Mouse (Mus musculus) limb, embryonic 14.5 days (tissue): ENCODE results near the gene Gin1. TPM values are rescaled to one million over a fixed set of nuclear protein-coding genes. Genes with fewer than 3 reads are reported as not detected.

Experiments used
- ATAC-seq: fragments of 200-750 bp; cut with Nextera tagmentation; 2 replicates; pipeline ENCODE4 v1.8.0; 2017; ENCODE audit warnings: low read depth, moderate number of reproducible peaks, moderate TSS enrichment; ENCODE audit not compliant: low FRiP score
- DNase-seq: peaks from one replicate; pipeline ENCODE4 v3.0.0-alpha.2; 2015; ENCODE audit warnings: low spot score
- H3K27ac ChIP-seq: fragments of 300-500 bp; sonication (generic); replicated peaks from 2 replicates; pipeline ENCODE4 v1.5.1; 2014; ENCODE audit warnings: low read depth, mild to moderate bottlenecking, low read length, moderate library complexity, mixed read lengths
- H3K27me3 ChIP-seq: fragments of 300-500 bp; sonication (generic); 2 replicates; pipeline ENCODE4 v1.6.1; 2014; ENCODE audit warnings: low read length, mixed read lengths; ENCODE audit not compliant: control insufficient read depth, insufficient read depth
- H3K36me3 ChIP-seq: fragments of 300-500 bp; sonication (generic); 2 replicates; pipeline ENCODE4 v1.6.1; 2014; ENCODE audit warnings: mild to moderate bottlenecking, low read length, moderate library complexity, mixed read lengths; ENCODE audit not compliant: control insufficient read depth, insufficient read depth
- H3K4me1 ChIP-seq: fragments of 300-500 bp; sonication (generic); 2 replicates; pipeline ENCODE4 v1.6.1; 2014; ENCODE audit warnings: antibody characterized with exemption, low read length, mixed read lengths; ENCODE audit not compliant: control insufficient read depth, insufficient read depth
- H3K4me2 ChIP-seq: fragments of 300-500 bp; sonication (generic); replicated peaks from 2 replicates; pipeline ENCODE4 v1.6.1; 2014; ENCODE audit warnings: low read depth, mild to moderate bottlenecking, low read length, moderate library complexity; ENCODE audit not compliant: severe bottlenecking
- H3K4me3 ChIP-seq: fragments of 300-500 bp; sonication (generic); replicated peaks from 2 replicates; pipeline ENCODE4 v1.5.1; 2014; ENCODE audit warnings: low read length
- H3K9ac ChIP-seq: fragments of 300-500 bp; sonication (generic); 2 replicates; pipeline ENCODE4 v1.6.1; 2014; ENCODE audit warnings: mild to moderate bottlenecking, low read depth, low read length, moderate library complexity; ENCODE audit not compliant: severe bottlenecking
- H3K9me3 ChIP-seq: fragments of 300-500 bp; sonication (generic); 2 replicates; pipeline ENCODE4 v1.6.1; 2016; ENCODE audit warnings: low read length; ENCODE audit not compliant: control insufficient read depth
- POLR2A ChIP-seq: fragments of 200-500 bp; IDR thresholded peaks from 2 replicates; pipeline ENCODE4 v1.8.0; 2012; ENCODE audit warnings: inconsistent platforms, mild to moderate bottlenecking, moderate library complexity, borderline replicate concordance; ENCODE audit not compliant: insufficient read depth, insufficient read length; ENCODE audit errors: extremely low read depth
- WGBS: fragments of 180-500 bp; shearing (Covaris S2); extraction: QIAGEN DNeasy Blood & Tissue Kit; methylation state at CpG from one replicate; pipeline ENCODE4 v1.1.7; 2014; 5-methylcytosine and 5-hydroxymethylcytosine counted together
- polyA plus RNA-seq, 2 experiments: library from polyadenylated mRNA; depleted of rRNA in 1 of 2; stranded (reverse) in 1 of 2; unstranded in 1 of 2; fragments of >200 nt; fragmentation: Nextera tagmentation in 1 of 2; extraction: Ambion mirVana in 1 of 2; gene quantifications; 2 replicates each; pipeline versions ENCODE4 v1.2.1 to v1.2.3; 2012 to 2014

The Gin1 gene
- polyA plus RNA-seq, 2 experiments, result 8.6 to 13.3 TPM

DNA sequence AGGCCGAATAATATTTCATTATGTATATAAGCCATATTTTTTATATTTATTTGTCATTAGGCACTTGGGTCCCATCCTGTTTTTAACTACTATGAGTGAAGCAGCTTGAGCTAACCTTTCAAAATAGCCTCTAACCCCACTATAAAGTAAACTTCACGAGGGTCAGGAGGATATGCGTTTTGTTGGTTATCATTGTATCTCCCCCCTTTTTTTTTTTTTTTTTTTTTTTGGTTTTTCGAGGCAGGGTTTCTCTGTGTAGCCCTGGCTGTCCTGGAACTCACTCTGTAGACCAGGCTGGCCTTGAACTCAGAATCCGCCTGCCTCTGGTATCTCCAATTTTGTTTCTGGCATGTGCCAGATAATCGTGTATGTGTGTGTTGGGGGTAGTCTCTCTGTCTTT, 3.4 kb downstream of the Gin1 start:
- no peak overlapping the region for H3K4me3 ChIP-seq
- H3K9me3 ChIP-seq, result no peaks in the 10 kb centered on the region
- no peak for DNase-seq
- WGBS, result 88% methylated on average over 6 of the region's 6 CpGs
- H3K27ac ChIP-seq, result no peak overlapping the region
- no peak for TF ChIP-seq POLR2A
- ATAC-seq, result no peak
- peaks cover 5% of the 10 kb centered on the region; the same call in 1 of the 2 replicates for H3K4me1 ChIP-seq
- no peak overlapping the region for H3K9ac ChIP-seq
- no peak overlapping the region for H3K4me2 ChIP-seq
- H3K27me3 ChIP-seq, result no peaks in the 10 kb centered on the region
- no peaks in the 10 kb centered on the region for H3K36me3 ChIP-seq

DNA sequence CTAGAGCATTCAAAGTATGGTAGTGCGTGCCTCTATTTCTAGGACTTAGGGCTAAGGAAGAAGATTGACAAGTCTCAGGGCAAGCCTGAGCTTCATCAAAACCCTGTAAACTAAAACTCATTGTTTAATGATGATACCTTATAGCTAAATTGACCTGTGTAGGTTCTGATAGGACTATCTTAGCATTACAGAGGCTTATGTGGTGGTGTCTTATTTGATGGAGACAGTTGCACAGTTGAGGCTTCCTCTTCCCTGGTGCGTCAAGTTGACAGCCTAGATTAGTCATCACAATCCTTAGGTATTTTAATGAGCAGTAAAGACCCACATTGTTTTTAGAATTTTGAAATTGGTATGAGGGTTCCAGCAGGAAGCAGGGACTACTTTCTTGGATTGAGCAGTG, 4.0 kb downstream of the Gin1 start:
- Histone ChIP-seq H3K27ac (no peak overlapping the region), H3K4me1 (no peaks in the 10 kb centered on the region), H3K9me3 (no peaks in the 10 kb centered on the region), H3K36me3 (no peaks in the 10 kb centered on the region), H3K27me3 (no peaks in the 10 kb centered on the region), H3K4me3 (no peak overlapping the region), H3K9ac (no peak overlapping the region), H3K4me2 (no peak overlapping the region)
- no peak for TF ChIP-seq POLR2A
- WGBS, result 95% methylated on average over 2 of the region's 2 CpGs
- DNase-seq (no peak), ATAC-seq (no peak)

DNA sequence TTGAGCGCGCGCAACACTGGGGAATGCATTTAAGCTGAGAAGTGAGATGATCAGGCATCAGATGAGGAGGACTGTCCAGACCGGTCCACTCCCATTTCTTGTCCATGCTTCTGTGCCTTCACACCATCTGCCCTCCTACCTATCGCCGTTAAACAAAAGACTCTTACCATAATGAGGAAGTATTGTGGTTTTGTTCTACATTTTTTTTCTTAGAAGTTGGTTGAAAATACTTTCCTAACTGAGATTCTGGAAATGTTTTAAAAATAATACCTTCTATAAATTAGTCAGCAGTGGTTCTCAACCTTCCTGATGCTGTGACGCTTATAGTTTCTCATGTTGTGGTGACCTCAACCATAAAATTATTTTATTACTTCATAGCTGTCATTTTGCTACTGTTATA, 11.7 kb downstream of the Gin1 start:
- no peaks in the 10 kb centered on the region for H3K27me3 ChIP-seq
- H3K4me2 ChIP-seq, result no peak overlapping the region
- no peaks in the 10 kb centered on the region for H3K36me3 ChIP-seq
- H3K4me1 ChIP-seq, result no peaks in the 10 kb centered on the region
- no peak overlapping the region for H3K27ac ChIP-seq
- H3K9me3 ChIP-seq, result no peaks in the 10 kb centered on the region
- 94% methylated on average over 7 of the region's 7 CpGs for WGBS
- H3K9ac ChIP-seq, result no peak overlapping the region
- no peak for ATAC-seq
- no peak for TF ChIP-seq POLR2A
- no peak for DNase-seq
- no peak overlapping the region for H3K4me3 ChIP-seq

DNA sequence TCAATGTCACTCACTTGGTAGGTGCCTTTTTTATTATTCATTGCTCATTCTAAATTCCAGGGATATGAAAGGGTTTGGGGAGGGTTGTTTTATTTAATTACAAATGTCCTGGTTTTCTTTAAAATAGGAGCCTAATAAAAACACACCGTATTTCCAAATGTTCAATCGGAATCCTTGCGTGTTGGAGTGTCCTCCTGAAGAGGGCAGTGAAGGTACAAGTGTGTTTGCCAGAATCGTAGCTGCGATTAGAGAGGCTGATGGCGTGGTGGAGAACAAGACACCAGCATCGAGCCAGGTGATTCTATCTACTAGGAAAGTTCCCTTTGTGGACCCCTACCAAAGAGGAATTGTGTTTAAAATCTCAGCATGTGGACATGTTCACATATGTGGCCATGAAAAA, 15.0 kb downstream of the Gin1 start:
- no peaks in the 10 kb centered on the region for H3K27me3 ChIP-seq
- no peak overlapping the region for H3K4me3 ChIP-seq
- H3K9me3 ChIP-seq, result no peaks in the 10 kb centered on the region
- WGBS, result 80% methylated on average over 7 of the region's 7 CpGs
- H3K4me1 ChIP-seq, result no peaks in the 10 kb centered on the region
- no peak overlapping the region for H3K4me2 ChIP-seq
- no peak for ATAC-seq
- no peaks in the 10 kb centered on the region for H3K36me3 ChIP-seq
- DNase-seq, result no peak
- H3K27ac ChIP-seq, result no peak overlapping the region
- H3K9ac ChIP-seq, result no peak overlapping the region
- no peak for TF ChIP-seq POLR2A

DNA sequence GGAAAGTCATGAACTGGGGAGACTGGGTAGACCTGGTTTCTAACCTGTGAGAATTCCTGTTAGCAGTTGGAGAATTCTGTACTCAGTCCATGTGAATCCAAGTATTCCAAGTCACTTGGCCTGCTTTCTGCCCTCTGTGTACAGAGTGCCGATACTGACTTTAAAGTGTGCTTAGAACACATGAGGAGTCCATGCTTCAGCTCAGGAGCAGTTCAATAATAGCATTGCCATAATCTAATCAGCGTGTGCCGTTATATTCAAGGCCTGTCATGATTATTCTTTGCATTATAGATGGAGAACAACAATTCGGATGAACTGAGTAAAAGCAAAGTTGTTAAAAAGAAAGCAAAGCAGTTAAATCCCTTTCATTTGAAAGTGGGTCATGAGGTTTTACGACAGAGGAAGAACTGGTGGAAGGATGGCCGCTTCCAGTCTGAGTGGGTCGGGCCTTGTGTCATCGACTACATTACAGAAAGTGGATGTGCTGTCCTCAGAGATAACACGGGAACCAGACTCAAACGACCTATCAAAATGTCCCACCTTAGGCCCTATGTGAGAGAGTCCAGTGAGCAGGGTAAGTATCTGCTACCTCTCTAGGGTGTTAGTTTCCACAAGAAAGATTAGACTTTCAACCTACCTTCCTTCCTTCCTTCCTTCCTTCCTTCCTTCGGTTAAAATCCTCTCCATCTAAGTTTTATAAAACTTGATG, 15.9 kb downstream of the Gin1 start:
- Histone ChIP-seq H3K4me3 (no peak overlapping the region), H3K36me3 (no peaks in the 10 kb centered on the region), H3K9me3 (no peaks in the 10 kb centered on the region), H3K27ac (no peak overlapping the region), H3K4me2 (no peak overlapping the region), H3K27me3 (no peaks in the 10 kb centered on the region), H3K4me1 (no peaks in the 10 kb centered on the region), H3K9ac (no peak overlapping the region)
- no peak for ATAC-seq
- no peak for DNase-seq
- WGBS, result 90% methylated on average over 11 of the region's 11 CpGs
- no peak for TF ChIP-seq POLR2A

DNA sequence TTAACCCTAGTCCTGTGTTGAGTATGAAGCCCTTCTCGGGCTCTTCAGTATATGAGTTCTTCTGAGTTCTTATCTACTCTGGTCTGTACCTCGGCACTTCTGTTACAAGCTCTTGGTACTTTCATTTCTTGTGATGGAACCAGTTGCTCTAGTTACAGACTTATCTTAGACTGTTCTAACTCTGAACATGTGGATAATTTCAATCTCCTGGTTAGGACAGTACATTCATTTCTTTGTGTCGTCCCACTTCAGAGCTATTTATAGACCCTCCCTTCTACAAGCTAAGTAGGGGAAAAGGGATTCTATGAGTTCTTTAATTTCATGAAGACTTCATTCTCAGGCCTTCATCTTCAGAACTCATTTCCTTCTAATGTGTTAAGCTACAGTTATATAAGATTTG, 17.7 kb downstream of the Gin1 start:
- Histone ChIP-seq H3K27ac (no peak overlapping the region), H3K4me2 (no peak overlapping the region), H3K9me3 (no peaks in the 10 kb centered on the region), H3K27me3 (no peaks in the 10 kb centered on the region), H3K36me3 (no peaks in the 10 kb centered on the region), H3K4me1 (no peaks in the 10 kb centered on the region), H3K4me3 (no peak overlapping the region), H3K9ac (no peak overlapping the region)
- ATAC-seq (no peak), DNase-seq (no peak)
- no peak for TF ChIP-seq POLR2A
- 89% methylated on average over 3 of the region's 3 CpGs for WGBS
